Comparison of ENCODE assay signal across 22 mouse cellular contexts in the genomic region with DNA sequence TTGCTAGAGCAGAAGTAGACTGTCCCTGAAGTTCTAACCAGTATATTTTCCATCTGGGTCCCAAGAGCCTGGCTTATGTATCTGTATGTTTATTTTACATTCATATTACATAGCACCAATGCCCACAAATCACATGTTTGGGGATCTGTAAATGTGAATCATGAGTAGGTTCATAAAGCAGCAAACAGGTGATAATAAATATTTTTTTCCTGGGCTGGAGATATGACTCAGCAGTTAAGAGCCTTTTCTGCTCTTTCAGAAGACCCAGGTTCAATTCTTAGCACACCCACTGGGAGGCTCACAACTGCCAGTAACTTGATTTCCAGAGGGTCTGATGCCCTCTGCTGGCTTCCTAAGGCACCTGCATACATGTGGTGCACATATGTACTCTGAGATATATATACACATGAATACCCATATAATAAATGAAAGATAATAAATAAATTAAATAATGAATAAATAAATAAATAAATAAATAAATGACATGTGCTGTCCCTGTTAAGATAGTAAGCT. TPM values are rescaled to one million over a fixed set of nuclear protein-coding genes. Genes with fewer than 3 reads are reported as not detected.
DNase-seq lines count a peak whose midpoint lies in the region; ATAC-seq and TF ChIP-seq lines count a peak whose summit lies in the region.
"Had no signal": no experiment of that assay in that cellular context is flagged by ENCODE, and none has a peak within 500 bp of the region (broad histone marks: within the 10 kb centered on the region; RNA-seq: fewer than 3 reads in every experiment).

No protein-coding gene starts in this region.

- POLR2A ChIA-PET in Patski (lab: Charles Lee), result no interaction called here

- in situ Hi-C loops in Patski (cut with MboI; ENCODE audit: low pct_unique_long_range_greater_than_20kb), result no loop called here

- CTCF ChIA-PET in Patski (lab: Charles Lee), result no interaction called here

- H3K27ac ChIP-seq in forebrain, postnatal 0 days (ENCODE audit: low read depth, low read length), result no peak overlapping the region
- no peak overlapping the region for H3K27ac ChIP-seq in forebrain, embryonic 14.5 days (ENCODE audit: low read depth, low read length)
- H3K27ac ChIP-seq in lung, postnatal 0 days (ENCODE audit: low read length), result no peak overlapping the region
- H3K27ac ChIP-seq in stomach, postnatal 0 days (replicated peaks), result no peak overlapping the region
- H3K27ac ChIP-seq: embryonic facial prominence, embryonic 12.5 days; forebrain, embryonic 13.5 days; kidney, embryonic 15.5 days; liver, embryonic 14.5 days had no signal

- no peak overlapping the region for H3K9ac ChIP-seq in forebrain, postnatal 0 days
- no peak overlapping the region for H3K9ac ChIP-seq in forebrain, embryonic 14.5 days (ENCODE audit: low read length)
- no peak overlapping the region for H3K9ac ChIP-seq in lung, postnatal 0 days (replicated peaks; ENCODE audit: low read depth)
- H3K9ac ChIP-seq in stomach, postnatal 0 days (ENCODE audit: low read length), result no peak overlapping the region
- H3K9ac ChIP-seq: embryonic facial prominence, embryonic 12.5 days; forebrain, embryonic 13.5 days; kidney, embryonic 15.5 days; liver, embryonic 14.5 days had no signal

- no peaks in the 10 kb centered on the region for H3K4me1 ChIP-seq in forebrain, postnatal 0 days (ENCODE audit: insufficient read depth)
- no peaks in the 10 kb centered on the region for H3K4me1 ChIP-seq in forebrain, embryonic 14.5 days (ENCODE audit: control insufficient read depth, insufficient read depth, low read length)
- H3K4me1 ChIP-seq in lung, postnatal 0 days (ENCODE audit: insufficient read depth, low read depth, low read length), result no peaks in the 10 kb centered on the region
- no peaks in the 10 kb centered on the region for H3K4me1 ChIP-seq in stomach, postnatal 0 days (replicated peaks; ENCODE audit: control insufficient read depth, insufficient read depth)
- H3K4me1 ChIP-seq: embryonic facial prominence, embryonic 12.5 days; forebrain, embryonic 13.5 days; kidney, embryonic 15.5 days had no signal

- DNase-seq in forebrain, postnatal 0 days, result no peak
- no peak for DNase-seq in forebrain, embryonic 14.5 days (ENCODE audit: low spot score)
- no peak for DNase-seq in lung, postnatal 0 days (ENCODE audit: low spot score)
- DNase-seq in lung, postnatal 4 days, result no peak
- DNase-seq in Patski (ENCODE audit: low read depth, low spot score), result no peak
- DNase-seq in stomach, postnatal 0 days (ENCODE audit: low spot score), result no peak
- no peak for DNase-seq in ovary, postnatal 14 days (ENCODE audit: low spot score)
- no peak for DNase-seq in cerebellum, adult 11 months
- DNase-seq: adrenal gland, adult 2 months; cerebellum, adult 9-11 months; gastrocnemius, postnatal 25 days; kidney, postnatal 4 days; lung, postnatal 10 days; spleen, adult 18-20 months; thymus, adult 18-20 months; thymus, postnatal 4 days had no signal

- no peaks in the 10 kb centered on the region for H3K9me3 ChIP-seq in forebrain, postnatal 0 days (ENCODE audit: low read length)
- H3K9me3 ChIP-seq in forebrain, embryonic 14.5 days (replicated peaks; ENCODE audit: control insufficient read depth, low read length), result no peaks in the 10 kb centered on the region
- no peaks in the 10 kb centered on the region for H3K9me3 ChIP-seq in lung, postnatal 0 days (ENCODE audit: low read length)
- H3K9me3 ChIP-seq in stomach, postnatal 0 days (ENCODE audit: control insufficient read depth, low read length), result no peaks in the 10 kb centered on the region
- H3K9me3 ChIP-seq: embryonic facial prominence, embryonic 12.5 days had no signal

- TF ChIP-seq EP300 in lung, postnatal 0 days (IDR thresholded peaks at IDR 0.05), result no peak
- TF ChIP-seq EP300 in stomach, postnatal 0 days (optimal IDR thresholded peaks at IDR 0.05), result no peak

- ATAC-seq in forebrain, postnatal 0 days, result no peak
- no peak for ATAC-seq in forebrain, embryonic 14.5 days
- no peak for ATAC-seq in lung, postnatal 0 days
- ATAC-seq in Patski, result no peak
- ATAC-seq in stomach, postnatal 0 days (ENCODE audit: low FRiP score, low TSS enrichment), result no peak
- ATAC-seq: forebrain, embryonic 13.5 days had no signal

- 0 out of 2 replicates have a peak, but pooled peaks have one; percentile 6 for TF ChIP-seq CTCF in forebrain, postnatal 0 days (IDR thresholded peaks at IDR 0.05; ENCODE audit: low read depth)
- peak; percentile 5; the same call in 1 of the 2 replicates for TF ChIP-seq CTCF in lung, postnatal 0 days (IDR thresholded peaks at IDR 0.05)
- TF ChIP-seq CTCF in Patski (IDR thresholded peaks at IDR 0.05), result peak; percentile 25
- TF ChIP-seq CTCF in stomach, postnatal 0 days (IDR thresholded peaks at IDR 0.05; ENCODE audit: low read depth), result peak; percentile 28; the same call in 1 of the 2 replicates

- H3K36me3 ChIP-seq in forebrain, postnatal 0 days (ENCODE audit: insufficient read depth), result no peaks in the 10 kb centered on the region
- no peaks in the 10 kb centered on the region for H3K36me3 ChIP-seq in forebrain, embryonic 14.5 days (ENCODE audit: control insufficient read depth, insufficient read depth, low read length)
- no peaks in the 10 kb centered on the region for H3K36me3 ChIP-seq in lung, postnatal 0 days (ENCODE audit: insufficient read depth, low read length)
- no peaks in the 10 kb centered on the region for H3K36me3 ChIP-seq in stomach, postnatal 0 days (ENCODE audit: control insufficient read depth, insufficient read depth, low read length)
- H3K36me3 ChIP-seq: embryonic facial prominence, embryonic 12.5 days; G1E; kidney, embryonic 15.5 days had no signal

- H3K27me3 ChIP-seq in forebrain, postnatal 0 days (ENCODE audit: insufficient read depth, low read length), result no peaks in the 10 kb centered on the region
- H3K27me3 ChIP-seq in forebrain, embryonic 14.5 days (replicated peaks; ENCODE audit: control insufficient read depth, insufficient read depth, low read length), result no peaks in the 10 kb centered on the region
- H3K27me3 ChIP-seq in lung, postnatal 0 days (replicated peaks; ENCODE audit: insufficient read depth, low read length), result no peaks in the 10 kb centered on the region
- H3K27me3 ChIP-seq in Patski, result no peaks in the 10 kb centered on the region
- H3K27me3 ChIP-seq in stomach, postnatal 0 days (ENCODE audit: control insufficient read depth, insufficient read depth, low read length), result no peaks in the 10 kb centered on the region
- H3K27me3 ChIP-seq: embryonic facial prominence, embryonic 12.5 days; forebrain, embryonic 13.5 days; kidney, embryonic 15.5 days had no signal

- H3K4me2 ChIP-seq in forebrain, postnatal 0 days (ENCODE audit: low read depth), result no peak overlapping the region
- H3K4me2 ChIP-seq in forebrain, embryonic 14.5 days (ENCODE audit: low read length), result no peak overlapping the region
- H3K4me2 ChIP-seq in lung, postnatal 0 days (replicated peaks; ENCODE audit: low read depth, low read length), result no peak overlapping the region
- no peak overlapping the region for H3K4me2 ChIP-seq in stomach, postnatal 0 days (replicated peaks; ENCODE audit: low read depth)
- H3K4me2 ChIP-seq: embryonic facial prominence, embryonic 12.5 days; forebrain, embryonic 13.5 days; kidney, embryonic 15.5 days had no signal

- H3K4me3 ChIP-seq in forebrain, postnatal 0 days (ENCODE audit: low read depth, low read length), result no peak overlapping the region
- H3K4me3 ChIP-seq in forebrain, embryonic 14.5 days (ENCODE audit: low read depth, low read length), result no peak overlapping the region
- no peak overlapping the region for H3K4me3 ChIP-seq in lung, postnatal 0 days (ENCODE audit: low read depth, low read length)
- H3K4me3 ChIP-seq in stomach, postnatal 0 days (ENCODE audit: low read depth, low read length), result no peak overlapping the region
- H3K4me3 ChIP-seq: embryonic facial prominence, embryonic 12.5 days; erythroblast, embryonic 14.5 days; forebrain, embryonic 13.5 days; kidney, embryonic 15.5 days had no signal

RNA-seq across cellular contexts. Expression of a gene that starts 27.4 kb away (rescaled TPM):
- 447 and 546 TPM in 2 replicates for total RNA-seq in forebrain, postnatal 0 days (2014; rRNA removed)
- polyA plus RNA-seq in forebrain, postnatal 0 days (2015; fragmentation: Nextera tagmentation; extraction: Ambion mirVana), result 367 and 462 TPM in 2 replicates
- 423 and 429 TPM in 2 replicates for polyA plus RNA-seq in forebrain, embryonic 14.5 days (2014; fragmentation: Nextera tagmentation; extraction: Ambion mirVana)
- 27.9 and 29.5 TPM in 2 replicates for polyA plus RNA-seq in lung, postnatal 0 days (2015; fragmentation: Nextera tagmentation; extraction: Ambion mirVana)
- 0.33 TPM for polyA plus RNA-seq in Patski (2021)
- polyA plus RNA-seq in stomach, postnatal 0 days (2015; fragmentation: Nextera tagmentation; extraction: Ambion mirVana), result 17.1 and 17.7 TPM in 2 replicates
- polyA plus RNA-seq: erythroblast, embryonic 14.5 days had no signal

Comparison
In these comparisons a context has a peak if more than half of its experiments do, and no peak if none do; other contexts are left out.
1. RNA of a gene that starts 27.4 kb away (polyA plus RNA-seq): 367 to 462 TPM in forebrain, postnatal 0 days and 423 to 429 TPM in forebrain, embryonic 14.5 days; 27.9 to 29.5 TPM in lung, postnatal 0 days, 17.1 to 17.7 TPM in stomach, postnatal 0 days and 0.33 TPM in Patski (single experiment); every median in the first group is over 10 times any median in the second.
2. Peak in every context shown above with its lines, with median percentiles within 50 percentile points of each other: CTCF ChIP-seq.